Mouse (Mus musculus) MEL (cell line): ENCODE data around the gene Mdga1. TPM values are rescaled to one million over a fixed set of nuclear protein-coding genes. Genes with fewer than 3 reads are reported as not detected.

Experiments used
- DNase-seq: peaks from one replicate; pipeline ENCODE4 v3.0.0; 2011; ENCODE audit warnings: low read depth, low spot score
- H3K27ac ChIP-seq: 2 replicates; pipeline ENCODE4 v1.5.1; 2012; ENCODE audit warnings: low read depth, mild to moderate bottlenecking, control low read depth, low read length, moderate library complexity; ENCODE audit not compliant: control insufficient read depth
- H3K27me3 ChIP-seq, 2 experiments: fragments of 150-350 bp in 1 of 2; sonication (generic) in 1 of 2; 2 replicates each; pipeline ENCODE4 v1.6.1; 2012; ENCODE audit warnings: low read length in 2 of 2, mild to moderate bottlenecking in 2 of 2, improper control_type of control experiment in 1 of 2, moderate library complexity in 1 of 2; ENCODE audit not compliant: insufficient read depth in 2 of 2, control insufficient read depth in 1 of 2
- H3K36me3 ChIP-seq, 2 experiments: 2 replicates each; pipeline ENCODE4 v1.6.1; 2012 to 2014; ENCODE audit warnings: low read length in 2 of 2, improper control_type of control experiment in 1 of 2, inconsistent platforms in 1 of 2, mild to moderate bottlenecking in 1 of 2; ENCODE audit not compliant: insufficient read depth in 2 of 2, control insufficient read depth in 1 of 2
- H3K4me1 ChIP-seq, 2 experiments: fragments of 150-350 bp in 1 of 2; sonication (generic) in 1 of 2; 2 replicates each; pipeline ENCODE4 v1.6.1; 2012; ENCODE audit warnings: low read length in 2 of 2, improper control_type of control experiment in 1 of 2, mild to moderate bottlenecking in 1 of 2; ENCODE audit not compliant: insufficient read depth in 2 of 2, control insufficient read depth in 1 of 2
- H3K4me3 ChIP-seq, 2 experiments: fragments of 150-350 bp in 1 of 2; sonication (generic) in 1 of 2; 2 replicates each; pipeline ENCODE4 v1.5.1; 2012; ENCODE audit warnings: low read depth in 2 of 2, low read length in 2 of 2, mild to moderate bottlenecking in 2 of 2, moderate library complexity in 2 of 2, control low read depth in 1 of 2, improper control_type of control experiment in 1 of 2; ENCODE audit not compliant: control insufficient read depth in 1 of 2, insufficient read depth in 1 of 2
- H3K79me2 ChIP-seq: 2 replicates; pipeline ENCODE4 v1.6.1; 2012; ENCODE audit warnings: mild to moderate bottlenecking, low read length, moderate library complexity; ENCODE audit not compliant: control insufficient read depth, poor library complexity, insufficient read depth
- H3K9ac ChIP-seq: 2 replicates; pipeline ENCODE4 v1.6.1; 2012; ENCODE audit warnings: low read depth, mild to moderate bottlenecking, control low read depth, low read length, moderate library complexity; ENCODE audit not compliant: control insufficient read depth, poor library complexity, severe bottlenecking
- H3K9me3 ChIP-seq: fragments of 150-350 bp; sonication (generic); replicated peaks from 2 replicates; pipeline ENCODE4 v1.6.1; 2012; ENCODE audit warnings: mild to moderate bottlenecking, low read length, improper control_type of control experiment, moderate library complexity; ENCODE audit not compliant: insufficient read depth
- BHLHE40 ChIP-seq: IDR thresholded peaks from 2 replicates; pipeline ENCODE4 v1.6.1; 2012; ENCODE audit warnings: low read depth, mild to moderate bottlenecking, inconsistent platforms, low read length, improper control_type of control experiment, borderline replicate concordance
- CHD2 ChIP-seq: IDR thresholded peaks from 2 replicates; pipeline ENCODE4 v1.6.1; 2011; ENCODE audit warnings: low read length, improper control_type of control experiment
- ELF1 ChIP-seq: IDR thresholded peaks from 2 replicates; pipeline ENCODE4 v1.6.1; 2014; ENCODE audit warnings: low read depth, mild to moderate bottlenecking, inconsistent platforms, low read length, improper control_type of control experiment, moderate library complexity
- EP300 ChIP-seq, 2 experiments: IDR thresholded peaks; 2 replicates each; pipeline ENCODE4 v1.6.1; 2011; ENCODE audit warnings: improper control_type of control experiment in 2 of 2, low read length in 2 of 2, low read depth in 1 of 2, mild to moderate bottlenecking in 1 of 2
- GABPA ChIP-seq: IDR thresholded peaks from 2 replicates; pipeline ENCODE4 v1.6.1; 2012; ENCODE audit warnings: low read depth, mild to moderate bottlenecking, inconsistent platforms, low read length, improper control_type of control experiment, moderate library complexity
- GATA1 ChIP-seq: IDR thresholded peaks from 2 replicates; pipeline ENCODE4 v1.6.1; 2011; ENCODE audit warnings: low read depth, low read length, improper control_type of control experiment
- HCFC1 ChIP-seq: IDR thresholded peaks from 2 replicates; pipeline ENCODE4 v1.6.1; 2012; ENCODE audit warnings: low read depth, mild to moderate bottlenecking, inconsistent platforms, low read length, improper control_type of control experiment, moderate library complexity
- JUND ChIP-seq: IDR thresholded peaks from 2 replicates; pipeline ENCODE4 v1.6.1; 2011; ENCODE audit warnings: low read depth, mild to moderate bottlenecking, improper control_type of control experiment, low read length
- MAFK ChIP-seq: IDR thresholded peaks from 2 replicates; pipeline ENCODE4 v1.6.1; 2011; ENCODE audit warnings: low read depth, mild to moderate bottlenecking, low read length, improper control_type of control experiment, borderline replicate concordance
- MAX ChIP-seq: IDR thresholded peaks from 2 replicates; pipeline ENCODE4 v1.6.1; 2011; ENCODE audit warnings: low read length, improper control_type of control experiment
- MAZ ChIP-seq: IDR thresholded peaks from 2 replicates; pipeline ENCODE4 v1.6.1; 2012; ENCODE audit warnings: low read depth, mild to moderate bottlenecking, inconsistent platforms, low read length, improper control_type of control experiment
- MXI1 ChIP-seq: IDR thresholded peaks from 2 replicates; pipeline ENCODE4 v1.6.1; 2011; ENCODE audit warnings: mild to moderate bottlenecking, low read depth, low read length, improper control_type of control experiment
- MYB ChIP-seq: IDR thresholded peaks from 2 replicates; pipeline ENCODE4 v1.6.1; 2011; ENCODE audit warnings: mild to moderate bottlenecking, low read depth, low read length, improper control_type of control experiment
- NELFE ChIP-seq: IDR thresholded peaks from 2 replicates; pipeline ENCODE4 v1.6.1; 2011; ENCODE audit warnings: low read depth, low read length, improper control_type of control experiment
- NRF1 ChIP-seq: IDR thresholded peaks from 2 replicates; pipeline ENCODE4 v1.6.1; 2014; ENCODE audit warnings: low read depth, mild to moderate bottlenecking, inconsistent platforms, low read length, improper control_type of control experiment, moderate library complexity; ENCODE audit not compliant: poor library complexity, insufficient read depth, severe bottlenecking
- POLR2AphosphoS2 ChIP-seq: IDR thresholded peaks from 2 replicates; pipeline ENCODE4 v1.6.1; 2011; ENCODE audit warnings: low read length, improper control_type of control experiment
- POLR2AphosphoS5 ChIP-seq: IDR thresholded peaks from 2 replicates; pipeline ENCODE4 v1.6.1; 2012; ENCODE audit warnings: low read depth, borderline replicate concordance, mild to moderate bottlenecking, inconsistent platforms, low read length, moderate library complexity, mixed read lengths
- RAD21 ChIP-seq: IDR thresholded peaks from 2 replicates; pipeline ENCODE4 v1.6.1; 2011; ENCODE audit warnings: mild to moderate bottlenecking, low read depth, low read length, improper control_type of control experiment
- RCOR1 ChIP-seq: IDR thresholded peaks from 2 replicates; pipeline ENCODE4 v1.6.1; 2012; ENCODE audit warnings: low read depth, mild to moderate bottlenecking, inconsistent platforms, low read length, improper control_type of control experiment
- SIN3A ChIP-seq: IDR thresholded peaks from 2 replicates; pipeline ENCODE4 v1.6.1; 2012; ENCODE audit warnings: low read length, improper control_type of control experiment, inconsistent platforms
- SMC3 ChIP-seq: IDR thresholded peaks from 2 replicates; pipeline ENCODE4 v1.6.1; 2011; ENCODE audit warnings: low read depth, low read length, improper control_type of control experiment
- TAL1 ChIP-seq: IDR thresholded peaks from 2 replicates; pipeline ENCODE4 v1.6.1; 2012; ENCODE audit warnings: mild to moderate bottlenecking, inconsistent platforms, low read length, moderate library complexity, mixed read lengths
- TCF12 ChIP-seq: IDR thresholded peaks from 2 replicates; pipeline ENCODE4 v1.6.1; 2014; ENCODE audit warnings: low read depth, mild to moderate bottlenecking, inconsistent platforms, low read length, improper control_type of control experiment, moderate library complexity
- USF1 ChIP-seq: IDR thresholded peaks from 2 replicates; pipeline ENCODE4 v1.6.1; 2014; ENCODE audit warnings: low read depth, mild to moderate bottlenecking, inconsistent platforms, low read length, improper control_type of control experiment, moderate library complexity
- USF2 ChIP-seq, 2 experiments: IDR thresholded peaks; 2 replicates each; pipeline ENCODE4 v1.6.1; 2011 to 2012; ENCODE audit warnings: improper control_type of control experiment in 2 of 2, low read length in 2 of 2, borderline replicate concordance in 1 of 2, inconsistent platforms in 1 of 2, low read depth in 1 of 2, mild to moderate bottlenecking in 1 of 2; ENCODE audit not compliant: insufficient read depth in 1 of 2
- ZKSCAN1 ChIP-seq: IDR thresholded peaks from 2 replicates; pipeline ENCODE4 v1.6.1; 2012; ENCODE audit warnings: low read depth, mild to moderate bottlenecking, inconsistent platforms, low read length, improper control_type of control experiment, moderate library complexity
- ZMIZ1 ChIP-seq: IDR thresholded peaks from 2 replicates; pipeline ENCODE4 v1.6.1; 2012; ENCODE audit warnings: low read depth, mild to moderate bottlenecking, inconsistent platforms, low read length, improper control_type of control experiment, moderate library complexity
- polyA plus RNA-seq, 2 experiments: library from polyadenylated mRNA; stranded (reverse) in 1 of 2; unstranded in 1 of 2; fragments of >175 nt in 1 of 2; fragments of >200 nt in 1 of 2; gene quantifications; 2 replicates each; pipeline versions ENCODE4 v1.2.1 to v1.2.4; 2012; ENCODE audit warnings: low replicate concordance in 2 of 2, low read depth in 1 of 2; ENCODE audit not compliant: insufficient read length in 2 of 2, insufficient read depth in 1 of 2, missing spikeins in 1 of 2
- total RNA-seq: library from RNA; depleted of rRNA; stranded (reverse); fragments of 300-350 nt; gene quantifications from 2 replicates; pipeline ENCODE4 v1.2.3, GENCODE M21; 2012

The Mdga1 gene
- total and polyA plus RNA-seq, 3 experiments: 0.27 to 2.3 TPM; not detected in 1

- no peak overlapping the region for H3K9ac ChIP-seq
- H3K9me3 ChIP-seq: no peaks in the 10 kb centered on the region
- no peak overlapping the region for H3K27ac ChIP-seq
- TF ChIP-seq CHD2 (no peak), GATA1 (no peak), NRF1 (no peak), TAL1 (no peak), MYB (no peak), TCF12 (no peak), MAZ (no peak), MAFK (no peak), SMC3 (no peak), NELFE (no peak), ZMIZ1 (no peak), MAX (no peak)
- H3K79me2 ChIP-seq: no peaks in the 10 kb centered on the region
- H3K4me1 ChIP-seq: 0 out of 4 replicates have a peak, but pooled peaks cover 0 to 3% of the 10 kb centered on the region in 2 experiments
- no peak for DNase-seq
- no peak overlapping the region for H3K4me3 ChIP-seq
- H3K36me3 ChIP-seq: no peaks in the 10 kb centered on the region
- H3K27me3 ChIP-seq: no peaks in the 10 kb centered on the region; a peak in 1 of 4 replicates
Measured at GRCm38 (mm10) chr17:29895566-29895965, 74.3 kb downstream of the Mdga1 start.

GRCm38 (mm10) chr17:29894965-29895364 is 74.9 kb downstream of the Mdga1 start:
- TF ChIP-seq RAD21: no peak
- TF ChIP-seq ZKSCAN1: no peak
- no peak for TF ChIP-seq TAL1
- TF ChIP-seq GABPA: no peak
- TF ChIP-seq SIN3A: no peak
- no peak for TF ChIP-seq HCFC1
- TF ChIP-seq USF2 (IDR thresholded peaks at IDR 0.05; ENCODE audit: borderline replicate concordance in 1 of 2, insufficient read depth in 1 of 2, low read depth in 1 of 2, low read length in 2 of 2): no peak
- no peak for TF ChIP-seq NELFE
- TF ChIP-seq JUND: no peak
- TF ChIP-seq RCOR1: no peak
- no peak for TF ChIP-seq POLR2AphosphoS2
- TF ChIP-seq BHLHE40: no peak
- no peak for TF ChIP-seq USF1
- TF ChIP-seq SMC3: no peak
- no peak for TF ChIP-seq TCF12
- TF ChIP-seq ELF1: no peak
- TF ChIP-seq MXI1: no peak
- TF ChIP-seq POLR2AphosphoS5: no peak
- TF ChIP-seq MAFK: no peak
- TF ChIP-seq EP300 (IDR thresholded peaks at IDR 0.05; ENCODE audit: low read depth in 1 of 2, low read length in 2 of 2): no peak
- TF ChIP-seq, all 39 proteins: peak for 0
- Histone ChIP-seq H3K4me1 (no peaks in the 10 kb centered on the region), H3K4me3 (no peak overlapping the region), H3K9ac (no peak overlapping the region), H3K27me3 (no peaks in the 10 kb centered on the region; a peak in 1 of 4 replicates), H3K79me2 (no peaks in the 10 kb centered on the region), H3K27ac (no peak overlapping the region), H3K36me3 (no peaks in the 10 kb centered on the region), H3K9me3 (no peaks in the 10 kb centered on the region)
- DNase-seq: no peak
